Mouse (Mus musculus): ENCODE results near the gene Hist1h2ao. TPM values are rescaled to one million over a fixed set of nuclear protein-coding genes. Genes with fewer than 3 reads are reported as not detected.
A peak's percentile ranks its signal among the peaks of the same experiment; 100 is the strongest.
"Not testable (repeated sequence)": the region's sequence is repeated elsewhere in the genome, so short reads cannot be mapped to it uniquely, and the experiment has no call there.

Gene Hist1h2ao
- polyA plus RNA-seq, 1 experiment from 2014 or later, result not detected

DNA sequence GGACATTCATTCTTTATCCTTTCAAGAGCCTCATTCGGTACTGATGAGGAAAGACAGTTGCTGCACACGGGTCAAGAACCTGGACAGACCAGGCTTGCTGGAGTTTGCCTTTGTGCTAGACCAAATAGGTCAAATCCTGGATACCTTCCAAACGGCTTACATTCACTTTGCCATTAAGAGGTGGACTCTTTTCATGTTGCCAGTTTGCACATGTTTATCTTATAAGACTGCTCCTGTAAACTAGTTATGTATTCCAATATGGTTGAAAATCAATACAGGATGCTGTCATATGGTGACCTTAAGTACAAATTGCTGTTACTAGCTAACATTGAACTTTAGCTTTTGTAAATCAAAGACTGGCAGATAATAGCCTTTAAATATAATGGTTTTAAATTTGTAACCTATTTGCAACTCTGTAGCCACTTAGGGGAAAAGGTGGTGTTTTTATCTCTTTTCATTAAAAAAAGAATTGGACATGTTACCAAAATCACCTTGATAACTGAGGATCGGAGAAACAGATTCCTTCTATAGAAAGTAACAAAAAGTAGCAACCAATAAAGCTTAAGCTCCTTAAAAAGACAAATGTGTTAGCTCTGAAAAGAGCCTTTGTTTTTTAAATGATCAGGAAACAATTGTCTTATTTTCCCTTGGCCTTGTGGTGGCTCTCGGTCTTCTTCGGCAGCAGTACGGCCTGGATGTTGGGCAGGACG, 23.9 kb upstream of the Hist1h2ao start:
- H3K36me3 ChIP-seq, result no peaks in the 10 kb centered on the region
- peak overlapping the region; percentile 46 for H3K4me3 ChIP-seq
- WGBS, result 7% methylated on average over 8 of the region's 8 CpGs
- peak overlapping the region; percentile 83 for H3K27ac ChIP-seq
- no peak for ATAC-seq (replicated peaks; ENCODE audit: insufficient number of reproducible peaks, insufficient read depth, low FRiP score, low read depth)
- H3K27me3 ChIP-seq, result no peaks in the 10 kb centered on the region
- peak overlapping the region; percentile 54 for H3K9ac ChIP-seq
- H3K4me2 ChIP-seq, result peak overlapping the region; percentile 64
- H3K4me1 ChIP-seq (replicated peaks), result peaks cover 38% of the 10 kb centered on the region
- no peaks in the 10 kb centered on the region for H3K9me3 ChIP-seq (replicated peaks)

DNA sequence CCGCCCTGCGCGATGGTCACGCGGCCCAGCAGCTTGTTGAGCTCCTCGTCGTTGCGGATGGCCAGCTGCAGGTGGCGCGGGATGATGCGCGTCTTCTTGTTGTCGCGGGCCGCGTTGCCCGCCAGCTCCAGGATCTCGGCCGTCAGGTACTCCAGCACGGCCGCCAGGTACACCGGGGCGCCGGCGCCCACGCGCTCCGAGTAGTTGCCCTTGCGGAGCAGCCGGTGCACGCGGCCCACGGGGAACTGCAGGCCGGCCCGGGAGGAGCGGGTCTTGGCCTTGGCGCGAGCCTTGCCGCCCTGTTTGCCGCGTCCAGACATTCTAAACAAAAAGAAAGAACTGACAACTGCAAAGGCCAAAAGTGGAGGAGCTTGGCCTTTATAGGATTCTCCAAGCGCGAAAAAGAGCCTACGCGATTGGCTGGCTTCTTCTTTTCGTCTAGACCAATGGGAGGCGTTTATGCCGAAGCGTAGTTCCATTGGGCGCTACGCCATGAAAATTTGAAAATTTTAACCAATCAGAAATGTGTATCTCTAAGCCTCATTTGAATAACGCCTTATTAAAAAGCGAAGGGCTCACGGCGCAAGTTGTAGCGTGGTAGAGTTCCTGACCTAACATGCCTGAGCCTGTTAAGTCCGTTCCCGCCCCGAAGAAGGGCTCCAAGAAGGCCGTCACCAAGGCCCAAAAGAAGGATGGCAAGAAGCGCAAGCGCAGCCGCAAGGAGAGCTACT, 23.2 kb upstream of the Hist1h2ao start, which contains the start of the genes Hist1h2an and Hist1h2bp:
Gene Hist1h2an, minus strand, starts transcription at position 320 of the 731 bp plus-strand sequence.
Gene Hist1h2bp, plus strand, starts transcription at position 563 of the 731 bp plus-strand sequence.
- under 1% methylated on average over 44 of the region's 63 CpGs for WGBS
- peaks cover 37% of the 10 kb centered on the region for H3K4me1 ChIP-seq (replicated peaks)
- H3K9ac ChIP-seq, result peak within 1 kb of the TSS; percentile 54
- H3K9me3 ChIP-seq (replicated peaks); H3K27me3 ChIP-seq; H3K36me3 ChIP-seq: not testable (repeated sequence)
- peak within 1 kb of the TSS; percentile 64 for H3K4me2 ChIP-seq
- H3K4me3 ChIP-seq, result peak within 1 kb of the TSS; percentile 46
- peak; percentile 92 for ATAC-seq (replicated peaks; ENCODE audit: insufficient number of reproducible peaks, insufficient read depth, low FRiP score, low read depth)
- H3K27ac ChIP-seq, result peak within 1 kb of the TSS; percentile 83

DNA sequence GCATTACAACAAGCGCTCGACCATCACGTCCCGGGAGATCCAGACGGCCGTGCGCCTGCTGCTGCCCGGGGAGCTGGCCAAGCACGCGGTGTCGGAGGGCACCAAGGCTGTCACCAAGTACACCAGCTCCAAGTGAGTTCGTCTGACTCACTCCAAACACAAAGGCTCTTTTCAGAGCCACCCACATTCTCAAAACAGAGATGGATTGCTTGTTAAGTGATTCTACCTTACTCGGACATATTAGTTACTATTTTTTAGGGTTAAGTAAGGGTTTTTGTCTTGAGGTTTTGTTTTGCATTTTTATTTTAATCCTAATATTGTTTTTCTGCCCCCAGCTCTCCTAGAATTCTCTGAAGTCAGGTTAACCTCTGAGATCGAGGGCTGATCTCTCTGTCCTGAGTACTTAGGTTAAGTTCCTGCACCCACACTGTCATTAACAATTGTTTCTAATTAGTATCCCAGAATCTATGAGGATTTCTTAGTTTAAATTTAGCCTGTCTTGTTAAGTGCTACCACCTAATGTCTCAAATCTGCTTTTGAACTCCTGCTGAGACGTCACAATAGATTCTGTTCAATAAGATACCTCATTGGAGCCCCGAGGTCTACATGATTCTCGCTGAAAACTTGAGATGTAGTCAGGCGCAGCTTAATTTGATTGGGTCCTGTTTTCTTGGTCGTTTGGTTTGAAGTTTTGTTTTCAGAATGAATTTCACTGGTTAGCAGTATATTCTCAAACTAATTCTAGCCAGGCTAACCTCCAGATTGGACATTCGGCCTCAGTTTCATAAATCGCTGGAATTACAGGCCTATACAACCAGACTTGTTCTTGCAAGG, 22.3 kb upstream of the Hist1h2ao start:
- ATAC-seq (replicated peaks; ENCODE audit: insufficient number of reproducible peaks, insufficient read depth, low FRiP score, low read depth), result peak; percentile 3; the same call in 1 of the 2 replicates
- Histone ChIP-seq H3K4me3 (peak overlapping the region; percentile 46), H3K36me3 (no peaks in the 10 kb centered on the region), H3K27me3 (no peaks in the 10 kb centered on the region), H3K4me2 (peak overlapping the region; percentile 64), H3K9me3 (replicated peaks) (no peaks in the 10 kb centered on the region), H3K27ac (peak overlapping the region; percentile 83), H3K9ac (no peak overlapping the region), H3K4me1 (replicated peaks) (peaks cover 30% of the 10 kb centered on the region)
- WGBS, result 24% methylated on average over 17 of the region's 21 CpGs

DNA sequence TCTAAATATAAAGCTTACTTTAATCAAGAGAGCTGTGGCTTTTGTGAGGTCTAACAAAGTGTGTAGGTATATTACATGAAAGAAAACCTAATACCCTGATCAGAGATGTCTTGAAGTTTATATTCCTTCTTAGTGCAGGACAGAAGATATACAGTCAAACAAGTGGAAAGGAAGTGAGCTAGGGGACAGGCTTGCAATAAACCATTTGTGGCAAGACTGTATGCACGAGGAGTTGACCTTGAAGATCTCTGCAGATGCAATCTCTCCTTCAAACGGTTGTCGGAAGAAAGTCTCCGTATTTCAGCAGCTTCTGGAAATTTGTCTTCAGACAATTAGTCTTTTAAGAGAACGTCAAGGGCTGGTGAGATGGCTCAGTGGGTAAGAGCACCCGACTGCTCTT, 20.3 kb upstream of the Hist1h2ao start:
- H3K9me3 ChIP-seq (replicated peaks), result no peaks in the 10 kb centered on the region
- 54% methylated on average over 6 of the region's 6 CpGs for WGBS
- peaks cover 20% of the 10 kb centered on the region for H3K4me1 ChIP-seq (replicated peaks)
- no peak overlapping the region for H3K9ac ChIP-seq
- no peak overlapping the region for H3K4me3 ChIP-seq
- no peaks in the 10 kb centered on the region for H3K27me3 ChIP-seq
- no peak overlapping the region for H3K27ac ChIP-seq
- no peak for ATAC-seq (replicated peaks; ENCODE audit: insufficient number of reproducible peaks, insufficient read depth, low FRiP score, low read depth)
- no peak overlapping the region for H3K4me2 ChIP-seq
- H3K36me3 ChIP-seq, result no peaks in the 10 kb centered on the region

DNA sequence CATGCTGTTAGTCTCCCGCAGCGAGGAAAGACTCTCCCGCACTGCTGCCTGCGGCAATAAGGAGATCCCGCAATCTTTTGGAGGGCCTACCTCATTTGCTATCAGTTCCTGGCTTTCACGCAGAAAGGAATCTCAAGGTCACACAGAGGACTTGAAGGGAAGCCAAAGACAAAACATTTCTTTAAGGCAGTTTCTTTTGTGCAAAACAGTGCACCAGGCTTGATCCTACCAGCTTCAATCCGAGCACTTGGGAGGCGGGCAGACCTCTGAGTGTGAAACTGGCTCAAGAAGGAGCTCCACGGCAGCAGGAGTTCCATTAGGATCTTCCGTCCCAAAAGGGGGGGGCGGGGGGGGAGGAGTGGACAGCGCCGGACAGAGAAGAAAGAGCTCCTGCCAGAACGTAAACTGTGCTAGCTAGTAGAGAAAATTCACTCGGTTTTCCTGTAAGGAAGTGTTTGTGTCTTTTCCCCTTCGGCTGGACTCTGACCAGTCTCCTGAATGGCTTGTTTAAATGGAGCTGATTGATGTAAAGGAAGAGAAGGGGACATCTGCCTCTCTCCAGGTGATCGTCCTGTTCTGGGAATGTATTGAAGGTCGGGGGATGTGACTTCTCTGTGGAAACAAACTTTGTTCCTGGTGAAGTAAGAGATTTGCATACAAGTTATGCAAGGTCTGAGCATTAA, 19.5 kb upstream of the Hist1h2ao start:
- Histone ChIP-seq H3K27ac (no peak overlapping the region), H3K36me3 (no peaks in the 10 kb centered on the region), H3K27me3 (no peaks in the 10 kb centered on the region), H3K9me3 (replicated peaks) (no peaks in the 10 kb centered on the region), H3K4me1 (replicated peaks) (peaks cover 20% of the 10 kb centered on the region), H3K4me2 (peak overlapping the region; percentile 69), H3K4me3 (peak overlapping the region; percentile 36), H3K9ac (peak overlapping the region; percentile 47)
- 8% methylated on average over 18 of the region's 18 CpGs for WGBS
- no peak for ATAC-seq (replicated peaks; ENCODE audit: insufficient number of reproducible peaks, insufficient read depth, low FRiP score, low read depth)

DNA sequence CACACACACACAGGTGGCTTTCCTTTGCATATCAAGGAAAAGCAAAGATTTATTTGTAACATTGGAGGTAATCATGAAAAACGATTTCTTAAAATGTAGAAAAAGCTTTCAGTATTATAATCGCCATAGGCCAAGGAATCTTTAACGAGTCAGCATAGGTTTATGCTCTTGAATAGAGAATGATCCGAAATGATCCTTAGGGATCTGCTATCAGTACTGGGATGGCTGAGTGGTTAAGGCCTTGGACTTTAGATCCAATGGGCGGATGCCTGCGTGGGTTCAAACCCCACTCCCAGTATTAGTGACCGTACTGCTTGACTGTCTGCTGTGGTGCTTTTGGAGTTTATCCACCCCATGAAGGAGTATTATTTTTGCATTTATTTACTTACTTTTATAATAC, 14.7 kb upstream of the Hist1h2ao start:
- no peak overlapping the region for H3K27ac ChIP-seq
- H3K36me3 ChIP-seq, result no peaks in the 10 kb centered on the region
- peaks cover 4% of the 10 kb centered on the region for H3K4me1 ChIP-seq (replicated peaks)
- H3K9ac ChIP-seq, result no peak overlapping the region
- no peak for ATAC-seq (replicated peaks; ENCODE audit: insufficient number of reproducible peaks, insufficient read depth, low FRiP score, low read depth)
- no peaks in the 10 kb centered on the region for H3K9me3 ChIP-seq (replicated peaks)
- 89% methylated on average over 7 of the region's 7 CpGs for WGBS
- H3K27me3 ChIP-seq, result no peaks in the 10 kb centered on the region
- H3K4me2 ChIP-seq, result no peak overlapping the region
- H3K4me3 ChIP-seq, result no peak overlapping the region

DNA sequence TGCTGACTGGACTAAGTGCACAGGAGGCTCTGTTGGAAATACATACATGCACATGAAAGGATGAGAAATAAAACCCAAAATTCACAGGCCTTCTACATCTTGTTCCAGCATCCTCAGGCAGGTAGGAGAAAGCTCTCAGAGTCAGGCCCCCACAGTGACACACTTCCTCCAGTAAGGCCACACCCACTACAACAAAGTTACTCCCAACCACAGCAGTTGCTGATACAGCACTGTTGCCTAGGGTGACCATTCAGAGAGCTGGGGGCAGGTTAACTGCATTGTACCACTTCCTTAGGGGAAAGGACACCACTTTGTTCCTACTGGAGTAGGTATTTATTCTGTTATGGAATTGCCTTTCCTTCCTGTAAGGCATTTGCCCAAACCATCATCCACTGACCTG, 13.1 kb upstream of the Hist1h2ao start:
- not testable (repeated sequence) for H3K4me3 ChIP-seq; H3K4me1 ChIP-seq (replicated peaks); H3K27ac ChIP-seq; H3K36me3 ChIP-seq; H3K9ac ChIP-seq; H3K9me3 ChIP-seq (replicated peaks); H3K27me3 ChIP-seq; ATAC-seq (replicated peaks; ENCODE audit: insufficient number of reproducible peaks, insufficient read depth, low FRiP score, low read depth); H3K4me2 ChIP-seq

DNA sequence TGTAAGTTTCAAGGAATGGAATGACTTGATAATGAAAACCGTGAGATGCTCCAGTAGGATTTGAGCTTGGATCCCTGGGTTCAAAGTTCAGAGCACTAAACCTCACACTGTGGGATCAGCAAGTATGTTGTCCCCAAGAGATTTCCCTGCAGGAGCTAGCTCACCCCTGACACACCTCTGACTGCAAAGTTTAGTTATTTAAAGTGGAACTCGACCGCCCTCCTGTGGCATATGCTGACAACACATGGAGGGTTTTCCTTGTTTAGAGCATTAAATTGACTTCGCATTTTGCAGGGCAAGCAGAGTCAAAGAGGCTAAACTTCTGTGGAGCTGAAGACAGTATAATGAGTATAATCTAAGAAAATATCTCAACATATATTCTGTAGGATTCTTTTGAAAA, 7.2 kb upstream of the Hist1h2ao start:
- H3K4me1 ChIP-seq (replicated peaks); H3K27ac ChIP-seq; ATAC-seq (replicated peaks; ENCODE audit: insufficient number of reproducible peaks, insufficient read depth, low FRiP score, low read depth); H3K9me3 ChIP-seq (replicated peaks); H3K36me3 ChIP-seq; H3K4me3 ChIP-seq; H3K4me2 ChIP-seq; H3K9ac ChIP-seq; H3K27me3 ChIP-seq: not testable (repeated sequence)
- WGBS, result no CpG with 5 or more reads among the region's 4 CpGs

DNA sequence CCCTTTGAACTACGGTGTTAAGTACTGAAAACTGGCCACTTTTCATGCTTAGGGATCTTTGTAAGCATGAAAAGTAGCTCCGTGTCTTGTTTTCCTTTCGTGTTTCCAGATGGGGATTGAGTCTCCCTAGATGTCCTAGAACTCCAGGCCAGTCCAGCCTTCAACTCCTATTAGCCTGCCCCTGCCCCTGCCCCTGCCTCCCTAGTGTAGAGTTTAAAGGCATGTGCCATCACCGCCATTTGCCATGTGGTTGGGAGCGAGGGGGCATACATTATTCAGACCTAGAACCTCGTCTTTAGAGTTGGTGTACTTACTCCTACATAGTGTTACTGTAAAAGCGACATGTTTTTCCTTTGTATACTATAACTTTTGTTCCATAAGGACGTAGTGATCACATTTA, 809 bp downstream of the Hist1h2ao start:
- not testable (repeated sequence) for H3K27me3 ChIP-seq; H3K4me1 ChIP-seq (replicated peaks); H3K4me2 ChIP-seq; H3K4me3 ChIP-seq; H3K9me3 ChIP-seq (replicated peaks); H3K27ac ChIP-seq; H3K36me3 ChIP-seq; H3K9ac ChIP-seq; ATAC-seq (replicated peaks; ENCODE audit: insufficient number of reproducible peaks, insufficient read depth, low FRiP score, low read depth)
- no CpG with 5 or more reads among the region's 8 CpGs for WGBS

DNA sequence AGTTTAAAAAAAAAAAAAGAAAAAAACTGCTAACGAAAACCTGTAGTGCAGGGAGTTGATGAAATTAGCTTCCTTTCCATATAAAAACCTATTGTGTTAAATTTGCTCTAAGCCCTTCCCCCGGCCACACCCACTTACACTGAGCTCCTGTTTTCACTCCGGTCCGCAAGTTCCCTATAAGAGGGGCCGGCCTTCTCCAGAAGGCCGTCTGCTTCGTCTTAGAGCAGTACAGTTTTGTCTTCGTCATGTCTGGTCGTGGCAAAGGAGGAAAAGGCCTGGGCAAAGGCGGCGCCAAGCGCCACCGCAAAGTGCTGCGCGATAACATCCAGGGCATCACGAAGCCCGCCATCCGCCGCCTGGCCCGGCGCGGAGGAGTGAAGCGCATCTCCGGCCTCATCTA, 1.3 kb downstream of the Hist1h2ao start, which contains the start of gene Hist1h4m:
Gene Hist1h4m, plus strand, starts transcription at position 208 of the 400 bp plus-strand sequence.
- peak; percentile 62 for ATAC-seq (replicated peaks; ENCODE audit: insufficient number of reproducible peaks, insufficient read depth, low FRiP score, low read depth)
- Histone ChIP-seq H3K4me3 (0 out of 2 replicates have a peak within 1 kb of the TSS, but pooled peaks have one; percentile 24), H3K4me2 (peak within 1 kb of the TSS; percentile 48), H3K27ac (peak within 1 kb of the TSS; percentile 37; the same call in 1 of the 2 replicates)
- not testable (repeated sequence) for H3K9me3 ChIP-seq (replicated peaks); H3K36me3 ChIP-seq; H3K27me3 ChIP-seq; H3K9ac ChIP-seq; H3K4me1 ChIP-seq (replicated peaks)
- WGBS, result no CpG with 5 or more reads among the region's 24 CpGs

Data from heart, embryonic 15.5 days (tissue).